ENCODE assay signal across 7 mouse cellular contexts in genomic region chrX:50576824-50577223, GRCm38 (mm10).
DNase-seq lines count a peak whose midpoint lies in the region; ATAC-seq lines count a peak whose summit lies in the region.

No protein-coding gene starts in this region.

- peaks cover 19% of the 10 kb centered on the region for H3K36me3 ChIP-seq in kidney, embryonic 15.5 days

- no peaks in the 10 kb centered on the region for H3K27me3 ChIP-seq in kidney, embryonic 15.5 days

- H3K4me2 ChIP-seq in kidney, embryonic 15.5 days = peak overlapping the region; percentile 38

- no peaks in the 10 kb centered on the region for H3K9me3 ChIP-seq in kidney, embryonic 15.5 days (replicated peaks)

- no peak for ATAC-seq in kidney, embryonic 15.5 days (replicated peaks; ENCODE audit: low FRiP score)

- H3K4me1 ChIP-seq in kidney, embryonic 15.5 days = no peaks in the 10 kb centered on the region

- intact Hi-C loops in left cerebral cortex, postnatal 14 days (cut with DNase I) = no loop called here

- WGBS in kidney, embryonic 15.5 days = 63% methylated on average over 7 of the region's 7 CpGs

- no peak overlapping the region for H3K9ac ChIP-seq in kidney, embryonic 15.5 days

- peak overlapping the region; percentile 34 for H3K4me3 ChIP-seq in kidney, embryonic 15.5 days (replicated peaks)

- DNase-seq in left cerebral cortex, postnatal 14 days (ENCODE audit: low spot score in 2 of 2) = peak; percentile 7 to 93
- no peak for DNase-seq in left cerebral cortex, adult 11 months (ENCODE audit: low spot score)
- peak; percentile 71 for DNase-seq in embryo, embryonic 10.5 days (ENCODE audit: low spot score)
- peak; percentile 64 for DNase-seq in gastrocnemius, postnatal 25 days
- DNase-seq in lung, postnatal 10 days = peak; percentile 3
- DNase-seq in retina, postnatal 1 day = peak; percentile 66

- H3K27ac ChIP-seq in kidney, embryonic 15.5 days = no peak overlapping the region
